Mouse (Mus musculus) gastrocnemius, postnatal 25 days (tissue): ENCODE measurements around the gene Pgpep1. TPM values are rescaled to one million over a fixed set of nuclear protein-coding genes. Genes with fewer than 3 reads are reported as not detected.

Source experiments
- DNase-seq: peaks from one replicate; pipeline ENCODE4 v3.0.0; 2022
- total RNA-seq, 2 experiments: library from RNA; stranded (reverse); gene quantifications; 1 replicate in 1 of 2; 2 replicates in 1 of 2; pipeline ENCODE4 v1.2.3; 2021

Gene Pgpep1
- total RNA-seq, 2 experiments from 2014 or later = 18.6 to 22.6 TPM

DNA sequence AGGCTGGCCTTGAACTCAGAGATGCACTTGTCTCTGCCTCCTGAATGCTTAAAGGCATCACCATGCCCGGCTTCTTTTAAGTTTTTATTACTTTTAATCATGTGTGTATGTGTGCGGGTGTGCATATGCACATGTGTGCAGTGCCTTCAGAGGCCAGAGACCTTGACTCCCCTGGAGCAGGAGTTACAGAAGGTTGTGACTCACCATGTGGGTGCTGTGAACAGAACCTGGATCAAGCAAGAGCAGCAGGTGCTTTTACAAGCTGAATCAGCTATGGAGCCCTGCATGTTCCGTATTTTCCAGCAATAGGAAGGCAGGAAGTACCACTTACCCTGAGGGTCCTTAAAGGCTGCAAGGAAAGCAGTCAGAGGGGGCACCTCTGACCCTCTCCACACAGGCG, 31.0 kb upstream of the Pgpep1 start:
- no peak for DNase-seq

DNA sequence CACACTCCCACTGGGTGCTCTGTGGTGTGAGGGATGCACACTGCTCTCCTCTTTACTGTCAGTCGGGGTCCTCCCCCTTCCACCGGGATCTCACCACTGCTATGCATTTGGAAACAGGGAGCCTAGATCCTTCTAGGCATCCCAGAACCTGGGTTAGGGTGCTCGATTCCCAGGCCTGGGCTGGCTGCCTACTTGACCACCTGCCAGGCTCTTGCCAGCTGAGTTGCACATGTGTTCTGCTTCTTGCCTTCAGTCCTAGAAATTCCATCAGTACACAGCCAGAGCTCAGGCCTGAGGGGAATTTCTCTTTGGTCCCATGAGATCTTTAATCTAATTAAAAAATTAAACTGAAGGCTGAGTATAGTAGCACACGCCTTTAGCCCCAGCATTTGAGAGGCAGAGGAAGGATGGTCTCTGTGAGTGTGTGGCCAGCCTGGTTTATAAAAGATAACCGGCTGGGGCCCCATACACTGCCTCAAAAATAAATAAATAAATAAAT, 29.8 kb upstream of the Pgpep1 start:
- DNase-seq = no peak

DNA sequence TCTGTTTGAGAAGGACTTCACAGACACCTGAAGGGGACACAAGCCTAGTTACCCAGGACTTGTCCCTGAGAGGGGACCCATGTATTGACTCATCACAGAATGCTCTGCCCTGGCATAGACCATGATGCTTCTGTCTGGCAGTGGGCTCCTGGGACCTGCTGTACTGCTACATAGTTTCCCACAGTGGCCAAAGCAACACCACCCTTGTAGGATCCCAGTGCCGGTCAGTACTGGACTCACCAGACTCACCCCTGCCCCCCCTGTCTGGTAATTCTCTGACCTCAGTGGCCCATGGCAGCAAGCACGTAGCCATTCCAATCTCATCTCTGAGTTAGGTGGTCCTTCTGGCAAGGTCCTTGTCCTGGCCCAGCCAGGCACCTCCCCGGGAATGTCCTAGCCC, 27.9 kb upstream of the Pgpep1 start:
- DNase-seq = no peak

DNA sequence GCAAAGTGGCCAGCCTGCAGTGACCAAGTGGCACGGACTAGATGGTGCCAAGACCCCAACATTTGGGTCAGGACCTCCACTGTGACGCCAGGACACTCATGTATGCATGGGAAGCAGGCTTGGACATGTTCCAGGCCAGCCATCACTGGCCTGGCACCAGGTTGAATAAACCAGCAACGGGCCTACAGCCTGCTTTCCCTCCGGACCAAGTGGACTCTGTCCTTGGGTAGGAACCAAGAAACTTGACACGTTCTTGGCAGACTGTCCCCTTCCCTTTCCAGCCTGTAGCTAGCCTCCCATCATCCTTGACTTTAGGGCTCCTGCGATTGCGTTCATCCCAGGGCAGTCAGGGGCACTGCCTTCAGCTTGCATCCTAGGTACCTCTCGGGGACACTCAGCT, 27.4 kb upstream of the Pgpep1 start:
- DNase-seq = peak; percentile 75

DNA sequence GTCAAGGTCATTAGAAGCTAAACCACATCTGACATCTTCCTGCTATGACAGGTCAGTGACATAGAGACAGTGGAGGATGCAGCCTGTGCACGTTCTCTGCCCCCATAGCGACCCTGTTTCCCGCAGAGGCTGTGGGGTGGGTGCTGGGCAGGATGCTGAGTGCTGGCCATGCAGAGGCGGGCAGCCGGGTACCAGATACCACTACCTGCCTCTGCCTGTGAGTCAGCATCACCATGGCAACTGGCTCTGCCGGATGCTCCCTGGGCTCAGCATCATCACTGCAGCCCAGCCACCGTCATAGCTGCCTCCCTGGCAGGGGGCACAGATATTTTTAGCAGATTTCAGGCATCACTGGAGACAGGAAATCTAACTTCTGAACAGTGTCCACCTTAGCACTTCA, 24.1 kb upstream of the Pgpep1 start:
- no peak for DNase-seq

DNA sequence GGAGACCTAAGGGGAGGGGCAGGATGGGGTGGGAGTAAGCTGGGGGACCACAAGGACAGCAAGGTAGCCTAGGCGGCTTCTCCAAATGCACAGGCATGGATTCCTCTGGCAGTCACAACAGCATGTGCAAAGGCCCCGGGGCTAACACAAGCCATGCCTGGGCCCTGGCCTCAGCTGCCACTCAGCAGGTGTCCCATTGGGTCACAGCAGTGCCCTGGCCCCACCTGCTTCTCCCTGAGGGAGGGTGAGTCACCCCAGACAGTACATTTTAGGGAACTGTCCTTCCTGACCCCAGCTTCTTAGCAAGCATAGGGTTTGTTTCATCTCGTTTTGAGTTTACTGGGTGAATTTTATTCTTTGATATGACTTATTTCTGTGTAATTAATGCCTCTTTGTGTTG, 22.5 kb upstream of the Pgpep1 start:
- no peak for DNase-seq

DNA sequence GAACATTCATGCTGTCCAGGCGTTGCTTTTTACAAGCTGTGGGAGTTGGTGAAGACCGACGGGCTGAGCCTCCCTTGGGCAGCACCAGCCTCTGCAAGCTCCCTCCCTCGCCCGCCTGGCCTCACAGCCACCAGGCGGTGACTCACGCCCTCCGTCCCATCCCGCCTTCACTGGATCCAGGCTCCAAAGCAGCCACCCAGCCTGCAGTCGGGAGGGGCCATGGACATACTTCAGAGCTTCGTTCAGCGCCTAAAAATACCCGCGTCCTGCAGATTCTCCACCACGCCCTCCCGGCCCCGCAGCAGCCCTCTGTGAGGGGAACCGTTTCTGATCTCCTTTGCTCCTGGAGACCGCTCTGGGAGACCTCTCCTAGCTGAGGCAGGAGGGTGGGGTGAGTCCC, 22.0 kb upstream of the Pgpep1 start:
- DNase-seq = peak; percentile 89

DNA sequence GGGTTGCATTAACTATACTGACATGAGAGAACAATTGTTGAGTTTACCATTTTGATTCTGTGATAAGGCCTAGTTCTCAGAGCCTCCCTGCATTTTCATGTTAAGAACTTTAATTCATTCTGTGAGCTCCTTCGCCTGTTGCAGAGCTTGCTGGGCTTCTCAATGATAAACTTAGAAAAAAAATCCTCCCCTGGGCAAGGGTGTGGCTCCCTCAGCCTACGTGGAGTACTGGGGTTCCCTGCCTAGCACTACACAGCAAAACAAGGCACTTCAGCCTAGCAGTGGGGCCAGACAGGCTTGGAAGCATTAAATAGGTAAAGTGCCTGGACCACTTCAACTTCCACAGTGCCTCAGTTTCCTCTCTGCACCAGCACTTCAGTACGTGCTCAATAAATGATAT, 21.2 kb upstream of the Pgpep1 start:
- no peak for DNase-seq

DNA sequence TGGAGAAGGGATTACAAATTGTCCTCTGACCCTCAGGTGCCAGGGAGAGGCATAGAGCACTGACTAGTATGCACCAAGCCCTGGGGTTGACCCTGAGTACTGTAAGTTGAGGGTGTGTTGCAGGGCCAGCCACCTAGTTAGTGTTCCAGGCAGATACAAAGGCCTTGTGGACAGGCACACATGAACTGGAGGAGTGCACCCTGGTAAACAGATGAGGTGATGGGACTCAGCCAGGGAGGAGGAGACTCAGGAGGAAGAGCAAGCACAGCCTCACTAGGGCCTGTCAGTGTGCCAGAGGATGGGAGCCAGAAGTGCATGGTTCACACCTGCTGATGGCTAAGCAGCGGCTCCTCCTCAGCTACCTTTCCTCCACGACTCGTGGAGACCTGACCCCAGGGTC, 19.9 kb upstream of the Pgpep1 start:
- DNase-seq = no peak

DNA sequence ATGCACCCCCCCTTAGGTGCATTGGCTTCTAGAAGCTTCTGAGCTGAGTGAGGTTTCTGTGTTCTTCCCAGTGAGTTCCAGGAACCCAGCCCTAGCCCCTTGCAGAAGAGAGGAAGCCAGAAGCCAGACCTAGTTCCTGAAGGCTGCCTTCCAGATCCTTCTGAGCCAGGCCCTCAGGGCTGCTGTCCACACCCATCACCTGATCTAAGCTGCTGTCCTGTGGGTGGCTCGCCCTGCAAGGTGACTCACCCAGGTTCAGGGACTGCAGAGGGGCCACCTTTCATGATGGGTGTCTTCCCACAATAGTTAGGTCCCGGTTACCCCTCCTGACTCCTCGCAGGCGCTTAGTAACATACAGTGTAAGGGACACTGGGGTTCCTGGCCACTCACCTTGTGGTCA, 19.2 kb upstream of the Pgpep1 start:
- DNase-seq = no peak

DNA sequence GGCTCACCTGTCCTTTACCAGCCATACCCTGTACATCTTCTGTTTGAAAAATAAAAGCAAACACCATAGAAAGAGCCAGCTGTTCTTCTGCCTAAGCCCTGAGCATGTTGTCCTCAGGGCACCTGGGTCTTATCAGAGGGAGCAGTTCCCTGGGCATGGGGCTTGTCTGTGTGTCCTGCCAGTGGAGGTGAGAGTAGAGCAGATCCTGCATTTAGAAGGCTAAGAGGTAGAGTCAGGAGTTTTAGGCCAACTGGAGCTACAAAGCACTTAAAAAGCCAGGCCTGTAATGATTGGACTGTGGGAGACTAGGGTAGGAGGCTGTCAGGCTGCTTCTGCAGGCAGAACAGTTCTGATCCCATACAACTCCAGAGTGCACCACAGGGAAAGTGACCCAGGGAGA, 18.5 kb upstream of the Pgpep1 start:
- DNase-seq = no peak

DNA sequence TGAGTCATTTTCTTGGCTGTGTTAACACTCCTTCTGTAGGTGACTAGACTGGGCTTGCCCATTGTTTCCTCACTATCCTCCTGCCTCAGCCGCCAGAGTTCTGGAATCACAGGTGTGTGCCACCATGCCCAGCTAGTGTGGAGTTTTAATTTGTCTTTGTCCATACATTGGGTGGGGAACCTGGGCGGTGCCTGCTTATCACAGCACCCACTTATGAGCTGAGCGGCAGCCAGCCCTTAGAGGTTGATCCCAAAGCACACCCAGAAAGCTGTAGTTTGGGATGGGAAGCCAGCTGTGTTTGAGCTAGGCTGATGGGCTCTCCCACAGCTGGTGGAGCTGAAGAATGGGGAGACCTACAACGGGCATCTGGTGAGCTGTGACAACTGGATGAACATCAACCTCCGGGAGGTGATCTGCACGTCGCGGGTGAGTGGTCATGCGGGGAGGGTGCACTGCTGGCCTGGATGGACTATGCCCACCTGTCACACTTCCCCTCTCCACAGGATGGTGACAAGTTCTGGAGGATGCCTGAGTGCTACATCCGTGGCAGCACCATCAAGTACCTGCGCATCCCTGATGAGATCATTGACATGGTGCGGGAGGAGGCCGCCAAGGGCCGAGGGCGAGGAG, 17.4 kb upstream of the Pgpep1 start:
- DNase-seq = no peak

DNA sequence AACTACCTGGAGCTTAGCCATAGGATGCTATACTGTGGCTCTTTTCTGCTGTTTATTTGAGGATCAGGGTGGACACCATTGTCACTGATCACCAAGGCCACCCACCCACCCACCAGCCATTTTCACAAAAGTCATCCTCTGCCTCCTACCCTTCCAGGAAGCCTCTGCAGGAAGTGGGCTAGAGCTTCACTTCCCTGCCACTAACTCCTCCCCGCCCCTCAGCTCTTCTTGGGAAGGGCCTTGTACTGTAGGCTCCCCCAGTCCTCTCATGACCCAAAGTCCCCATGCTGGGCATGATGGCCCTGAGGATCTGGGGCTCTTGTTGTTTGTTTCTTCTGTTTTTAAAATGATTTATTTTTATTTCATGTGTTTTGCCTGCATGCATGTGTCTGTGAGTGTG, 15.1 kb upstream of the Pgpep1 start:
- DNase-seq = no peak

DNA sequence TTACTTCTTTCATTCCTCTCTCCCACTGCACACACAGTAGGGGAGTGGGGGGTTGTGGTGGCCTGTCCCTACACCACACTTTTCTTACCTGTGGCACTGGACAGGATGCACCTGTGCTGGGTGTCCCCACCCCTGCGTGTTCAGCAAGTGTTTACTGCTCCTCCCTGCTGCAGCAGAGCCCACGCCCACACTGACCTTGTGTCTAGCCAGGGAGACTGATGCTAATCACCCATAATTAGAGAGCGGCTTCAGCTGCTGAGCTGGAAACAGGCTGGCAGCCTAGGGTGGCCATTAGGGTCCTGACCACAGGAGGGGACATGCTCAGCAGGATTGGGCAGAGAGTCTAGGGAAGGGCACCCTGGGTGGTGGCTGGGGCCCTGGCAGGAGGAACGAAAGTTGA, 14.5 kb upstream of the Pgpep1 start:
- no peak for DNase-seq

DNA sequence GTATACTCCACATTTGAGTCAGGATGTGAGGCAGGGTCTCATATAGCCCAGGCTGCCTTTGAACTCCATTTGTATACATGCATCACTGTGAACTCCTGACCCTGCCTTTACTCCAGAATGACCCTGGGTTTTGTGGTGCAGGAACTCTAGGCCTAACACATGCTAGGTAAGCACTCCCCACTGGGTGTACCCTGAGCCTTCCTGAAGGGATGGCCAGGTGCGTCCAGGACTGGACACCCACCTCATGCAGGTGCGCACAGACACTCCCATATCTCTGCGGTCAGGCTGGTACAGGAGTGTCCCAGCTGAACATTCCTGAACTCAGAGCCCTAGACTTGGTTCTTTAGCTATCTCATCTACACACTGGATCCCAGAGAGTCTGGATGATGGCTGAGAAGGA, 13.9 kb upstream of the Pgpep1 start:
- DNase-seq = no peak

DNA sequence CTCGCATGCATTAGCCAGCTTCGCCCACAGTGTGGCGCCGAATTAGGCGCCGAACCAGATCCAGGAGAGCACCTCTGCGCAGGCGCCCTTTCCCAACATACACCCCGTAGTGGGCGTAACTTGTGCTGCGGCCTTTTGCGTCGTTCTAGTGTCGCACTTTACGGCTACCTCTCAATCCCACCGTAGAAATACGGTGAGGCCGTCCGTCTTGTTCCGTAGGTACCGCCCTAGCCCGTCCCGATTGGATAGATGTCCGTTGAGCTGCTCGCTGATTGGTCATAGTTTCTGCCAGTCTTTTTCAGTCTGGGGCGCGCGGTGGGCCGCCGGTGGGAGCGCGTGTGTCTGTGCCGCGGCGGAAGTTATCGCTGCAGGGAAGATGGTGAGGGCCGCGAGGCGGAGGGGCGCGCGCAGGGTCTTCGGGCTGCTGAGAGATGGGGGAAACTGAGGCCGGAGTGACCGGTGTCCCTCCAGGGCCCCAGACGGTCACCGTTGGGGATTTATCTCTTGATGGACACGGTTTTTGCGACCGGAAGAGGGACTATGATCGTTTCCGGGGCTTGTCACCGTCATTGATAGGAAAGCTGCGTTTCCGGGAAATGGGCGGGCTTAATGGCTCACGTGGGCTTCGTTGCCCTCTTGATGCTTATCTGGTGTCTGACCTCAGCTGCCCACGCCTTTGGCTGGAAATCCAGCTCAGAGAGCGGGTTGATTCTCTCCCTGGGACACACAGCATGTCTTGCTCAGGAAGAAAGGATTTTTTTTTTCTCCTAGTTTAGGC, 13.1 kb upstream of the Pgpep1 start, which contains the start of gene Lsm4:
Gene Lsm4 (plus strand): TSS at position 170 of the 778 bp plus-strand sequence.
- DNase-seq = peak; percentile 97

DNA sequence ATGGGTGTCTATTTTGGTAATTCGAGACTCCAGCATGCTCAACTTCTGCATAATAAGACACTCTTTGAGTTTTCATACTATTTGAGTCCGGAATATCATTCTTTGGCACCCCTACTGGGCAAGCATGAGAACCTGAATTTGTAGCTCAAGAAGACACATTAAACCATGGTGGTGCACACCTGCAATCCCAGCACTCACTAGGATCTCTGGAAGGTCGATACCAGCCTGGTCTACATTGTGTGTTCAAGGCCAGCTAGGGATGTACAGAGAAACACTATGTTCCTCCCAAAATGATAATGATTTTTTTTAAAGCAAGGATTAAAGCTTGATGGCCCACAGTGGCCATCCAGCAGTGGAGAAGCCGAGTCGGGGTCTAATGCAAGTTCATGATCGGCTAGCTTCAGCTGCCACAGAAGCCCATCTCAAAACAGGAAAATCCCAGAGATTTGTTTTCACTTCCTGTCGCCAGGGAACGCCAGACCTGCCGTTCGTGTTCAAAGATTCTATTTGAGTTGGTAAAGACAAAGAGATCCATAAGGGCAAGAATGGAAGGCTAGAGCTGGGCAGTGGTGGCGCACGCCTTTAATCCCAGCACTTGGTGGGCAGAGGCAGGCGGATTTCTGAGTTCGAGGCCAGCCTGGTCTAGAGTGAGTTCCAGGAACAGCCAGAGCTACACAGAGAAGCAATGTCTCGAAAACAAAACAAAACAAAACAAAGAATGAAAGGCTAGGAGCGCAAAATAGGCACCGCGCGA, 12.3 kb upstream of the Pgpep1 start:
- DNase-seq = no peak

DNA sequence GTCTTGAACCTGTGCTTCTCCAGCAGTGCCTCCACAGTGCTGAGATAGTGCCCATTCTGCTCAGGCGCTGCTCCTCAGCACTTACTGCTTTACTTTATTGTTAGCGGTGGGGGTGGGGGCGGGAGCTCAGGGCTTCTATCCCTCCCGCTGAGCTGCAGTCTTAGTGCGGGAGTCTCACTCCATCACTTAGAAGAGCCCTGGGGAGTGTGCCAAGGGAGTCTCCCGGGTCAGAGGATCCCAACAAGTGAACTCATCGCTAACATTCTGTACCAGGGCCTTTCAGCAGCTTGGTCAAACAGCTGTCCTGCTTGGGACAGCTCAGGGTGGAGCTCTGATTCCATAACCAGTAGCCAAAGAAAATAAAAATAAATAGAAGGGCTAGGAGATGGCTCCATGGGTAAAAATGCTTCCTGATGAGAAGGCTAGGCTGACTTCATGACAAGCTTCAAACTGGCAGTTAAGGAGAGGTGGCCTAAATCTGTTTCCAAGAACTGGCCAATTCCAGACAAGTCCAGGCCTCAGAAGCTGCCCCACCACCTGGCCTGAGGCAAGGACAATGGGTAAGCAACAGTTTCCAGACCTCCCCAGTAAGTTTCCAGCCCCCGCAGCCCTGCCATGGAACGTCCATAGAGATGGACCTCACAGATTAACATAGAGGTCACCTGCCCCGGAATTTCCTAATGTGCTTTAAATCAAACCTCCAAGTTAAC, 11.6 kb upstream of the Pgpep1 start:
- DNase-seq = peak; percentile 73

DNA sequence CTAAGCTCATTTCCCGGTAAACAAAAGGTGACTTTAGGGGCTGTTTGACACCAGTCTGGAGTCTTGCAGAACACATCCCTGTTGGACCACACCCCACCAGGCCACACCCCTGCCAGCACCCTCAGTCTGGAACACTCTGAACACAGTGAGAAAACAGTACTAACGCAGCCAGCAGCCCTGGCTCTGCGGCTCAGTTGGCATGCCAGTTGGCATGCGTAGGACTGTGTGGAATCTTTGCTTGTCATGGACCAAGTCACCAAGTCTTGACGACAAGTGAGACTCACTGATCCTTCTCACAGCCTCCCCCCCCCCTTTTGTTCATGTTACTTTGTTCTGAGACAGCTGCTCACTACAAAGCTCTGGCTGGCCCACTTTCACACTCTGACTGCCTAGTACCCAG, 6.9 kb upstream of the Pgpep1 start:
- DNase-seq = peak; percentile 84

DNA sequence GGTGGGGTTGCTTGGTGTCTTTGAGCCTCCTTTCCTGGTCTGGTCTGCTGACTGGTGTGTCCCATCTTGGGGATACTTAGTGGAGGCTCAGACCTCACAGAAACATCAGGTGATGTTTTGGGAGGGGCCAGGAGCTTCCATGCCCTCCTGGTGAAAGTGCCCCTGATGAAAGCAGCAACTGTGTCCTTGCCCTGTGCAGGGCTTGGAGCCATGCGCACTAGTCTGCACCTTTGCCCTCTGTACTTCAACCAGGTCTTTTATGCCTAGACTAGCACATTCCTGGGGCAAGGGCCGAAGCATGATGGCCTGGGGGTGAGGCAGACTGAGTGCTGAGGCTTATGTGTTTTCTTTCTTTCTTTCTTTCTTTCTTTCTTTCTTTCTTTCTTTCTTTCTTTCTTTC, 5.4 kb upstream of the Pgpep1 start:
- DNase-seq = no peak

DNA sequence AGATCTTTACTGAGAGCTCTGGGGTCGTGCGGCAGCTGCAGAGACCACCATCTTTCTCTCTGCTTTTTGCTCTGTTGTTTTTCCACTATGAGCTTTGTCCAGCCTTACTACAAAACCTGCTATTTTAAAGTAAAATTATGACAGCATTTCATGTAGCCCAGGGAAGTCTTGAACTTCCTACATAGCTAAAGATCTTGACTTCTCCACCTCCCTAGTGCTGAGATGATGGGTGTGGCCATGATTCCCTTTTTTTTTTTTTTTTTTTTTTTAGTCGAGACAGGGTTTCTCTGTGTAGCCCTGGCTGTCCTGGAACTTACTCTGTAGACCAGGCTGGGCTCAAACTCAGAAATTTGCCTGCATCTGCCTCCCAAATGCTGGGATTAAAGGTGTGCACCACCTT, 4.4 kb upstream of the Pgpep1 start:
- no peak for DNase-seq

DNA sequence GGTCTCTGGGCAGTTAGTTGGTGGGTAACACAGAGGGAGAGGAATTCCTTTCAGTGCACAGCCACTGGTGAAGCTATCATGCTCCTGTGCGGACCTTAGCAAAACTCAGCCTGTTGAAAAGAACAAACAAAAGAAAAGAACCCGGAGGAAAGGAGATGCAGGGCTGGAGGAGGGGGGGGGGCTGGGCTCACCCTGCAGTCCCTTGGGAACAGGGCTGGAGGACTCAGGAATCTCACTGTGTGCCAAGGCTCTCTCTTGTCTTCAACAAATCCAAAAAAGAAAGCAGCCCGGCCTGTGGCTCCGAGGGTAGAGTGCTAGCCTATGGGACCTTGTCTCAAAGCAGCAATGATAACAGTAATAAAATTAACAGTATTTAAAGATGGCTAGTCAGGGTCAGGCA, 3.5 kb upstream of the Pgpep1 start:
- DNase-seq = no peak
